Mouse (Mus musculus): ENCODE results near the gene Gdpgp1. TPM values are rescaled to one million over a fixed set of nuclear protein-coding genes. Genes with fewer than 3 reads are reported as not detected.

The Gdpgp1 gene
- polyA plus RNA-seq, 1 experiment = not detected

- Histone ChIP-seq H3K27ac (ENCODE audit: insufficient read depth, low read depth, low read length) (peak overlapping the region; percentile 72), H3K4me3 (ENCODE audit: insufficient read depth, low read depth, low read length) (peak overlapping the region; percentile 71), H3K4me1 (ENCODE audit: control insufficient read depth, insufficient read depth, low read length) (peaks cover 50% of the 10 kb centered on the region)
- TF ChIP-seq CTCF (IDR thresholded peaks at IDR 0.05; ENCODE audit: insufficient read depth, low read depth, low read length) (no peak), POLR2A (IDR thresholded peaks at IDR 0.05; ENCODE audit: insufficient read depth, low read depth, low read length) (0 out of 2 replicates have a peak, but pooled peaks have one; percentile 14)
- under 1% methylated on average over 74 of the region's 74 CpGs for WGBS
Measured at GRCm38 (mm10) chr7:80197941-80198778, 34.5 kb upstream of the Gdpgp1 start.

- peak overlapping the region; percentile 71 for H3K4me3 ChIP-seq (ENCODE audit: insufficient read depth, low read depth, low read length)
- 2% methylated on average over 11 of the region's 11 CpGs for WGBS
- H3K4me1 ChIP-seq (ENCODE audit: control insufficient read depth, insufficient read depth, low read length) = peaks cover 54% of the 10 kb centered on the region
- TF ChIP-seq CTCF (IDR thresholded peaks at IDR 0.05; ENCODE audit: insufficient read depth, low read depth, low read length) (no peak), POLR2A (IDR thresholded peaks at IDR 0.05; ENCODE audit: insufficient read depth, low read depth, low read length) (no peak)
- peak overlapping the region; percentile 72 for H3K27ac ChIP-seq (ENCODE audit: insufficient read depth, low read depth, low read length)
Measured at GRCm38 (mm10) chr7:80198863-80199262, 33.8 kb upstream of the Gdpgp1 start.

- no peak for TF ChIP-seq POLR2A (IDR thresholded peaks at IDR 0.05; ENCODE audit: insufficient read depth, low read depth, low read length)
- TF ChIP-seq CTCF (IDR thresholded peaks at IDR 0.05; ENCODE audit: insufficient read depth, low read depth, low read length) = no peak
- H3K4me1 ChIP-seq (ENCODE audit: control insufficient read depth, insufficient read depth, low read length) = peaks cover 50% of the 10 kb centered on the region
- 29% methylated on average over 6 of the region's 6 CpGs for WGBS
- H3K27ac ChIP-seq (ENCODE audit: insufficient read depth, low read depth, low read length) = peak overlapping the region; percentile 72
- H3K4me3 ChIP-seq (ENCODE audit: insufficient read depth, low read depth, low read length) = peak overlapping the region; percentile 71
Measured at GRCm38 (mm10) chr7:80199286-80199685, 33.4 kb upstream of the Gdpgp1 start.

- peaks cover 48% of the 10 kb centered on the region for H3K4me1 ChIP-seq (ENCODE audit: control insufficient read depth, insufficient read depth, low read length)
- TF ChIP-seq POLR2A (IDR thresholded peaks at IDR 0.05; ENCODE audit: insufficient read depth, low read depth, low read length) (no peak), CTCF (IDR thresholded peaks at IDR 0.05; ENCODE audit: insufficient read depth, low read depth, low read length) (no peak)
- H3K27ac ChIP-seq (ENCODE audit: insufficient read depth, low read depth, low read length) = no peak overlapping the region; the same call in 1 of the 2 replicates
- 76% methylated on average over 11 of the region's 11 CpGs for whole genome bisulfite sequencing
- H3K4me3 ChIP-seq (ENCODE audit: insufficient read depth, low read depth, low read length) = no peak overlapping the region
Measured at GRCm38 (mm10) chr7:80199851-80200587, 32.6 kb upstream of the Gdpgp1 start.

- no peak overlapping the region for H3K27ac ChIP-seq (ENCODE audit: insufficient read depth, low read depth, low read length)
- H3K4me1 ChIP-seq (ENCODE audit: control insufficient read depth, insufficient read depth, low read length) = peaks cover 50% of the 10 kb centered on the region
- TF ChIP-seq CTCF (IDR thresholded peaks at IDR 0.05; ENCODE audit: insufficient read depth, low read depth, low read length) (no peak), POLR2A (IDR thresholded peaks at IDR 0.05; ENCODE audit: insufficient read depth, low read depth, low read length) (no peak)
- WGBS = 81% methylated on average over 6 of the region's 6 CpGs
- H3K4me3 ChIP-seq (ENCODE audit: insufficient read depth, low read depth, low read length) = no peak overlapping the region
Measured at GRCm38 (mm10) chr7:80200588-80200945, 32.1 kb upstream of the Gdpgp1 start.

GRCm38 (mm10) chr7:80200963-80201539 lies 31.6 kb upstream of the Gdpgp1 start:
- H3K27ac ChIP-seq (ENCODE audit: insufficient read depth, low read depth, low read length) = no peak overlapping the region
- TF ChIP-seq CTCF (IDR thresholded peaks at IDR 0.05; ENCODE audit: insufficient read depth, low read depth, low read length) = no peak
- TF ChIP-seq POLR2A (IDR thresholded peaks at IDR 0.05; ENCODE audit: insufficient read depth, low read depth, low read length) = no peak
- 71% methylated on average over 5 of the region's 5 CpGs for WGBS
- H3K4me1 ChIP-seq (ENCODE audit: control insufficient read depth, insufficient read depth, low read length) = peaks cover 54% of the 10 kb centered on the region
- no peak overlapping the region for H3K4me3 ChIP-seq (ENCODE audit: insufficient read depth, low read depth, low read length)

- H3K27ac ChIP-seq (ENCODE audit: insufficient read depth, low read depth, low read length) = no peak overlapping the region
- peaks cover 61% of the 10 kb centered on the region for H3K4me1 ChIP-seq (ENCODE audit: control insufficient read depth, insufficient read depth, low read length)
- 53% methylated on average over 15 of the region's 15 CpGs for WGBS
- H3K4me3 ChIP-seq (ENCODE audit: insufficient read depth, low read depth, low read length) = no peak overlapping the region
- TF ChIP-seq CTCF (IDR thresholded peaks at IDR 0.05; ENCODE audit: insufficient read depth, low read depth, low read length) (no peak), POLR2A (IDR thresholded peaks at IDR 0.05; ENCODE audit: insufficient read depth, low read depth, low read length) (no peak)
Measured at GRCm38 (mm10) chr7:80201888-80202540, 30.7 kb upstream of the Gdpgp1 start.

GRCm38 (mm10) chr7:80202961-80203360 lies 29.7 kb upstream of the Gdpgp1 start:
- WGBS = 74% methylated on average over 5 of the region's 5 CpGs
- Histone ChIP-seq H3K27ac (ENCODE audit: insufficient read depth, low read depth, low read length) (no peak overlapping the region), H3K4me3 (ENCODE audit: insufficient read depth, low read depth, low read length) (no peak overlapping the region), H3K4me1 (ENCODE audit: control insufficient read depth, insufficient read depth, low read length) (peaks cover 64% of the 10 kb centered on the region)
- TF ChIP-seq POLR2A (IDR thresholded peaks at IDR 0.05; ENCODE audit: insufficient read depth, low read depth, low read length) (no peak), CTCF (IDR thresholded peaks at IDR 0.05; ENCODE audit: insufficient read depth, low read depth, low read length) (no peak)
